Mouse (Mus musculus) bone marrow, adult 2 months (tissue): ENCODE results near the gene Ube4a.

ENCODE experiments used
- CTCF ChIP-seq: fragments of 200-500 bp; IDR thresholded peaks from 2 replicates; pipeline ENCODE4 v1.5.1; 2011; ENCODE audit warnings: low read length, control low read depth; ENCODE audit not compliant: control insufficient read depth, insufficient read depth
- POLR2A ChIP-seq: fragments of 200-500 bp; IDR thresholded peaks from 2 replicates; pipeline ENCODE4 v1.6.1; 2011; ENCODE audit warnings: low read depth, mild to moderate bottlenecking, control low read depth, low read length, borderline replicate concordance; ENCODE audit not compliant: control insufficient read depth

DNA sequence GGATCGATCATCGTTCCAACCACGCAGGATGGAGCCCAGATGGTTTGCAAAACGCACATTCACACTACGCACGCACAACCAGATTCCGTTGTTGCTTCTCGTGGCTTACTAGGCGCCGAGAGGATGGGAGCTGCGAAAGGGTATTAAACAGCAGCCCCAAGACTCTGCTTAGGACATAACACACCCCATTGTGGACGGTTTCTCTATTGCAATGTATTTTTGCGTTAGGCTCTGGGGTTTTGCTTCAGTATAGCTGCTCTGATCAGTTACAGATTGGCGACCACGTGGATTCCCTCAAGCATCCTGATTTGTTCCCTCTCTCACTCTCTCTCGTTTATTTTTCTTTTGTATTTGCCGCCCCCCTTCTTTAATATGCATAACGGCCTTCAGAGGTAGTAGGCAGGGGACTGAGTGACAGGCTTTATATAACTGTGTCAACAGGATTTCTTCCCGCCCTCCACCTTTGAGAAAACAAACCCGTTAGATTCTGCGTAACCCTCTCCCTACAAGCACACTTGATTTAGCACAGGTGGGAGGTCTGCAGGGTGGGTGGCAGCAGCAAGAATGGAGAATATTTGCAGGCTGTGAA lies 82.3 kb downstream of the Ube4a start:
- TF ChIP-seq POLR2A (no peak), CTCF (no peak)
